Mouse (Mus musculus) cerebellum, adult (tissue): Measurements from ENCODE around the gene Washc1.
"Not testable (repeated sequence)": the region's sequence is repeated elsewhere in the genome, so short reads cannot be mapped to it uniquely, and the experiment has no call there.

Source experiments
- ATAC-seq: cut with Nextera tagmentation; 2 replicates; pipeline ENCODE4 v1.9.2; 2017; ENCODE audit warnings: mild to moderate bottlenecking, moderate library complexity, mixed read lengths; ENCODE audit not compliant: insufficient number of reproducible peaks, low FRiP score, low TSS enrichment

Gene Washc1

GRCm38 (mm10) chr17:66110746-66111145, 599 bp upstream of the Washc1 start:
- no peak for ATAC-seq

- no peak for ATAC-seq
Observed at GRCm38 (mm10) chr17:66112166-66112565, 821 bp downstream of the Washc1 start.

DNA sequence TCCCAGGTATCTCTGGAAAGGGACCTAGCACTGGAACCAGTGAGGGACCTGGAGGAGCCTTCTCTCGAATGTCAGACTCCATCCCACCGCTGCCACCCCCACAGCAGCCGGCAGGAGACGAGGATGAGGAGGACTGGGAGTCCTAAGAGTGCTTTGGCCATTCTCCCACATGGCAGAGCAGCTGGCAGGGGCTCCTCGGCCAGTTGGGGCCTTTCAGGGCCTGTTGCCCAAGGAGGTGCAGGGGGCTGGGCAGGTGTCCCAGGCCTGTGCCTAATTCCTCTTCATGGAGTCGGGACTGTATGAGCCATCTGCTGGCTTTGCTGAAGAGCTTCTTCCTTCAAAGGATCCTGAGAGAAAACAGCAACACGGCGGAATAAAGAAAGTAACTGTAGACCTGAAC, 7.6 kb downstream of the Washc1 start:
- ATAC-seq = no peak

- ATAC-seq = no peak
Observed at GRCm38 (mm10) chr17:66120701-66121100, 9.4 kb downstream of the Washc1 start.

DNA sequence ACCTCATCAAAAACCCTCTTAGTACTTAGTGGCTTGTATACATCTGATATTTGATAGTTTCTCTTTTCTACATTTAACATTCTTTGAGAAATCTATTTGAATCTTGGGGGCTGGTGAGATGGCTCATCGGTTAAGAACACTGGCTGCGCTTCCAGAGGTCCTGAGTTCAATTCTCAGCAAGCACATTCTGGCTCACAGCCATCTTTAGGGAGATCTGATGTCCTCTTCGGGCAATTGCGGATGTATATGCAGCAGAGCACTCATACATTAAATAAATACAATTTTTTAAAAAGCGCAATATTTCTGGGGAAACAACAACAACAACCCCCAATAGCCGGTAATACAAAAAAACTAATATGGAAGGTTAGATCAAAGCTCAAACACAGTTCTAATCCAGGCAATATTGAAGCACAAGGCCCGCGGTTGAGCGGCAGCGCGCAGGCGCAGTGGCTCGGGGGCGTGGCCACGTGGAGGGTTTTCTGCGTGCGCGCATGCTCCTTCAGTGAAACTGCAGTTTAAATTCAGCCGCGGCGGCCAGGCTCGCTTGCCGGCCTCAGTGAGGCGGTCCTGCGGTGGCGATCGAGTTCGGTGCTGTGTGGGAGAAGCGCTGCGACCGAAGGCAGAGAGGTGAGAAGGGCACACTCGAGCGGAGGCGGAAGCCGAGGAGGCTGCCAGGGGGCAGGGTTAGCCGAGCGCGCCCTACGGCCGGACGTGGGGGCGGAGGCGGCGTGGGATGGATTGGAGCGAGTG, 11.9 kb downstream of the Washc1 start, which contains the start of gene Ddx11:
TSS of gene Ddx11 (plus strand) at position 455 of the 750 bp plus-strand sequence.
- peak; percentile 73 for ATAC-seq

DNA sequence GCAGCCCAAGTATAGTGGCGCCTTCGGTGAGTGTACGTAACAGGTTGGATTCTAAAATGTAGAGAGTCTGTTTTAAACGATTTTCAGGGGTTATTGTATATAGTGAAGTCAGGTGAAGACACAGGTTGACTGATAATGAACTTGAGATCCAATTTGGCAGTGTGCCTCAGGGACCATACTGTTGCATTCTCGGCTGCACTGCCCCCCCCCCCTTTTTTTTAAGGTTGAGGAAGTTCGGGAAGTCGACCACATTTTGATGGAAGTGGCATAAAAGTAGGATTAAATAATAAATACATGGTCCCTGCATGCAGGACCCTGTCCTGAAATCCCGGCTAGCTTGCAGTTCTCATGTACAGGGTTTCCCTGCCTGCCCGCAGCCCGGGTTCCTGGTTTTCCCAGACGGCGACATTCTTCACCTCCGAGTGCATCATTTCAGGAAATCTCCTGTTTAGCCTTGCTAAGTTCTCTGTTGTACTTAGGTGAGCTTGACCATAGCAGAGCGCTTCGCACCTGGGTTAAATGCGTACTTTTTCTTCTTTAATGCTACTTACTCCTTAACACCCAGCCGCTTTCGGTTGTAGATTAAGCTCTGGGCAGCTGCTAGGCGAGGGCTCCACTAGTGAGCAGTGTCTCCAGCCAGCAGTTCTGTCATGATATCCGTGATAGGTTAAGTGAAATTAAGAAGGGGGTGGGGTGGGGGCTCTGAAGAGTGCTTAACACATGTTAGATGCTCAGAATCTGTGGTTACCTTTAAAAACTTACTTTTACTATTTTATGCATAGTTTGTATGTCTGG, 12.7 kb downstream of the Washc1 start:
- ATAC-seq = no peak

- no peak for ATAC-seq
Observed at GRCm38 (mm10) chr17:66125211-66125610, 13.9 kb downstream of the Washc1 start.

- ATAC-seq = no peak
Observed at GRCm38 (mm10) chr17:66130371-66130770, 19.0 kb downstream of the Washc1 start.

DNA sequence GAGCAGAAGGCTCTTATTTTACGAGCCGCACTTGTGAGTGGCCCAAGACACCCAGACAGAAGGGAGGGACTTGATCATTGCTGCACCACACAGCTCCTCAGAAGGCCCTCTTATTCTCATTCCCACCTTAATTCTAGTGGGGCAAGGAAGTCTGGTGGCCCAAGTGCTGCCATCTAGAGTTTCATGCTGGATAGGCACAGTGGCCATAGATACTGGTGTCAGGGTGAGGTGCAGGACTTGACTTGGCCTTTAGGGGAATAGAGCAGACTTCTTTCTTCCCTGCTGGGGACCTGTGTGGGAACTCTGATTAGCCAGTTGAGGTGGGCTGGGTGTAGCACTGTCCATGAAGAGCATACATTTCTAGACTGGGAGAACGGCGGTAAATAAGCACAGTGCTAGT, 19.9 kb downstream of the Washc1 start:
- ATAC-seq = no peak

GRCm38 (mm10) chr17:66152706-66153662, 41.6 kb downstream of the Washc1 start:
- ATAC-seq = peak; percentile 87

GRCm38 (mm10) chr17:66153735-66154423, 42.5 kb downstream of the Washc1 start:
- not testable (repeated sequence) for ATAC-seq

DNA sequence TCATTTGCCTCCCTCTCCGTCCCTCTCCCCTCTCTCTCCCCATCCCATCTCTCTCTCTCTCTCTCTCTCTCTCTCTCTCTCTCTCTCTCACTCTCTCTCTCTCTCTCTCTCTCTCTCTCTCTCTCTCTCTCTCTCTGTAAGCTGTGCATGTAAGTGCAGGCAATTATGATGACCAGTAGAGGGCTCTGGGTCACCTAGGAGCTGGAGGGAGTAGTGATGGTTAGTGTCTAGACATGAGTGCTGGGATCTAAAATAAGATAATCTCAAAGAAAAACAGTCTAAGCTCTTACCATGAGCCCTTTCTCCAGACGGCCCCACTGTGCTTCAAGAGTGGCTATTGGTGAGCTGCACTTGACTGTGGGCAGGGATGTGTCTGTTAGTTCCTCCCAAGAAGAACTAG, 43.5 kb downstream of the Washc1 start:
- ATAC-seq = no peak

- no peak for ATAC-seq
Observed at GRCm38 (mm10) chr17:66158271-66158670, 46.9 kb downstream of the Washc1 start.

DNA sequence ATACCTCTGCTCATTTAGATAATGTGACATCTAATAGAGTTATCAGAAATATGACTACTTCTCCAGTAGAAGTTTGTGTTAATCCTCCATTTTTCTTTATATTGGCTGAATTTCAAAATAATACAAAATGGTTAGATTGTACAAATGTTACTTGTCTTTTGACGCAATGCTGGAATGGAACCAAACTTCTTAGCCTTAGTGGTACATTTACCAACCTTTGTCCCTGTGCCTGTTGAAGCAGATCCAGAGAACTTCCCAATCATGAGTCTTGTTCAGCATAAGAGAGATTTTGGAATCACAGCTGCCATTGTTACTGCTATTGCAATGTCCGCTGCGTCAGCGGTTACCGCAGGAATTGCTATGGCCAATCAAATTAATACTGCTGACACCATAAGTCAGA, 55.8 kb downstream of the Washc1 start:
- not testable (repeated sequence) for ATAC-seq
